Mouse (Mus musculus) hindbrain, embryonic 16.5 days (tissue): ENCODE measurements around the gene Bmp8a. TPM values are rescaled to one million over a fixed set of nuclear protein-coding genes. Genes with fewer than 3 reads are reported as not detected.

Experiments
- ATAC-seq: fragments of 200-750 bp; cut with Nextera tagmentation; 2 replicates; pipeline ENCODE4 v1.8.0; 2017; ENCODE audit warnings: moderate TSS enrichment, moderate library complexity
- H3K27ac ChIP-seq: fragments of 300-500 bp; sonication (generic); 2 replicates; pipeline ENCODE4 v1.5.1; 2014; ENCODE audit warnings: low read depth, mild to moderate bottlenecking, control low read depth, low read length, moderate library complexity
- H3K27me3 ChIP-seq: fragments of 300-500 bp; sonication (generic); replicated peaks from 2 replicates; pipeline ENCODE4 v1.6.1; 2014; ENCODE audit warnings: low read length; ENCODE audit not compliant: control insufficient read depth, insufficient read depth
- H3K36me3 ChIP-seq: fragments of 300-500 bp; sonication (generic); 2 replicates; pipeline ENCODE4 v1.6.1; 2014; ENCODE audit warnings: mild to moderate bottlenecking, low read length, moderate library complexity, mixed read lengths; ENCODE audit not compliant: control insufficient read depth, insufficient read depth
- H3K4me1 ChIP-seq: fragments of 300-500 bp; sonication (generic); 2 replicates; pipeline ENCODE4 v1.6.1; 2014; ENCODE audit warnings: low read depth, low read length; ENCODE audit not compliant: control insufficient read depth, insufficient read depth
- H3K4me2 ChIP-seq: fragments of 300-500 bp; sonication (generic); 2 replicates; pipeline ENCODE4 v1.6.1; 2014; ENCODE audit warnings: mild to moderate bottlenecking, low read length, control low read depth, moderate library complexity
- H3K4me3 ChIP-seq: fragments of 300-500 bp; sonication (generic); 2 replicates; pipeline ENCODE4 v1.5.1; 2014; ENCODE audit warnings: mild to moderate bottlenecking, low read length, control low read depth, moderate library complexity
- H3K9ac ChIP-seq: fragments of 300-500 bp; sonication (generic); 2 replicates; pipeline ENCODE4 v1.6.1; 2014; ENCODE audit warnings: low read depth, mild to moderate bottlenecking, control low read depth, low read length, moderate library complexity
- H3K9me3 ChIP-seq: fragments of 300-500 bp; sonication (generic); 2 replicates; pipeline ENCODE4 v1.6.1; 2014; ENCODE audit warnings: mild to moderate bottlenecking, low read length, moderate library complexity; ENCODE audit not compliant: control insufficient read depth
- WGBS: fragments of 180-500 bp; shearing (Covaris S2); extraction: QIAGEN DNeasy Blood & Tissue Kit; methylation state at CpG from one replicate; pipeline ENCODE4 v1.1.7; 2014; 5-methylcytosine and 5-hydroxymethylcytosine counted together
- polyA plus RNA-seq: library from polyadenylated mRNA; unstranded; fragments of >200 nt; fragmentation: Nextera tagmentation; extraction: Ambion mirVana; gene quantifications from 2 replicates; pipeline ENCODE4 v1.2.1, GENCODE M21; 2015

Bmp8a gene
- 0.22 and 0.26 TPM in 2 replicates for polyA plus RNA-seq

DNA sequence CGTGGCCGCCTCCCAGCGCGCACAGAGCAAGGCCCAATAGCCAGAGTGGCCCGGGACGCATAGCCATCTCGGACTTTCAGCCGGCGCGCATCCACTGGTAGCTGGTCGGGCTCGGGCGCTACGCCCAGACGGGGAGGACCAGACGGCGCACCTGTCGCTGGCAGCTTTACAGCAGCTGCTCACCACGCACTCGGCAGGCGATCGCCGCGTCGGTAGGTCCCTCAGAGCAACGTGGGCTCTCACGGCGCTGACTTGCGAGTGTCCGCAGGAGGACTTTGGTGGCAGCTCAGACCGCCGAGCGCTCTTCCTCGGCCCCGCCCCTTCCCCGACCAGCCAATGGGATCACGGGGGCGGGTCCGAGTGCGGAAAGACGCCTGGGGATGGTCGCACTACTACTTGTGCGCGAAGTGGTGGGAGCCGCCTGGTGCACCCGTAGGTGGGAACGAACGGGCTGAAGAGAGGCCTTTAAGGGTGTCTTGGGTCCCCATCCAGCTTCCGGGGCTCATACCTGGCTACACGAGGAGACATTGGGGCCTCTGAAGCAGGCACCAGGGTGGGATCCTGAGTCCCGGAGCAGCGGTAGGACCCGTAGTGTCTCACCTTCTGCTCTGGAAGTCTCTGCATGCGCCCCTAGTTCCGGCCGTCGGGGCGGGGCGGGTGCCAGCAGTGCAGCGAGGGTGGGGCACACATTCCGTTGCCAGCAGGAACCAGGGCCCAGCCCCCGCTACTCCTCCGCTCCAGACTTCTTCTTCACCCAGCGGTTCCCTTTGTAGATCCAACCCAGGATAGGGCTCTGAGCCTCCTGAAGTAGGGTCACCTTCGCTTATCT lies at the start of gene Bmp8a:
Gene Bmp8a (minus strand): TSS at position 611 of the 829 bp plus-strand sequence.
- H3K27me3 ChIP-seq, result peaks cover 30% of the 10 kb centered on the region
- H3K36me3 ChIP-seq, result peaks cover 3% of the 10 kb centered on the region; the same call in 1 of the 2 replicates
- 1% methylated on average over 65 of the region's 65 CpGs for WGBS
- H3K9ac ChIP-seq, result peak within 1 kb of the TSS; percentile 55
- H3K4me1 ChIP-seq, result peaks cover 13% of the 10 kb centered on the region
- H3K9me3 ChIP-seq, result no peaks in the 10 kb centered on the region
- peak; percentile 86 for ATAC-seq
- no peak within 1 kb of the TSS for H3K27ac ChIP-seq
- peak within 1 kb of the TSS; percentile 54 for H3K4me3 ChIP-seq
- H3K4me2 ChIP-seq, result peak within 1 kb of the TSS; percentile 87

DNA sequence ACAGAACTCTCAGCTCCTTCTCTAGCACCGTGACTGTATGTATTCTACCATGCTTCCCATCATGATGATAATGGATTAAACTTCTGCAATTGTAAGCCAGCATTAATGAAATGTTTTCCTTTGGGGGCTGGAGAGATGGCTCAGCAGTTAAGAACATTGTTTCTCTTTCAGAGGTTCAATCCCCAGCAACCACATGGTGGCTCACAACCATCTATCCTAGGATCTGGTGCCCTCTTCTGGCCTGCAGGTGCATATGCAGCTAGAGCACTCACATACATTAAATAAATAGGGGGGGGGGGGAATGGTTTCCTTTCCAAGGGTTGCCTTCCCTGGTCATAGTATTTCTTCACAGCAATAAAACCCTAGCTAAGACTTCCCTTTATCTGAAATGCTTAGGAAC lies 49.1 kb upstream of the Bmp8a start:
- H3K4me1 ChIP-seq, result no peaks in the 10 kb centered on the region
- no peak overlapping the region for H3K4me2 ChIP-seq
- H3K9ac ChIP-seq, result no peak overlapping the region
- no peak for ATAC-seq
- peaks cover 50% of the 10 kb centered on the region for H3K36me3 ChIP-seq
- H3K27ac ChIP-seq, result no peak overlapping the region
- H3K27me3 ChIP-seq, result no peaks in the 10 kb centered on the region
- no peak overlapping the region for H3K4me3 ChIP-seq
- H3K9me3 ChIP-seq, result no peaks in the 10 kb centered on the region
- 88% methylated on average over 1 of the region's 1 CpGs for WGBS

DNA sequence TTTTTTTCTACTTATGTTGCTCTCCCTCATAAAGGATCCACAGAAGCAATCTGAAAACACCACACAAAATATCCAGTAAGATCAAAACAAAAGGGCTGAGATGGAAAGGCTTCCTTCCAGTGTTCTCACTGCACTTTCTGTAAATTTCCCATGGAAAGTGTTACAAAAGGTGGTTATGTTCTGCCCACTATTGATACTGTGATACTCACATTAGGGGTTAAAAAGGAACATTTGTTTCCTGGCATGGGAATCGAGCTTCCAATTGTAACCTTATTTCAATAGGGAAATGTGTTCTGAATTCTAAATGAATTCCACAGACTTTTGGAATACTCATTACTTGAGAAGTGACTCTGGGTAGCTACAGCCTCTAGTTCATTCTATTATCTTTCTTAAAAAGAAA lies 42.0 kb upstream of the Bmp8a start:
- Histone ChIP-seq H3K9me3 (no peaks in the 10 kb centered on the region), H3K4me2 (no peak overlapping the region), H3K36me3 (peaks cover 40% of the 10 kb centered on the region), H3K27me3 (no peaks in the 10 kb centered on the region), H3K27ac (peak overlapping the region; percentile 59; the same call in 1 of the 2 replicates), H3K9ac (no peak overlapping the region), H3K4me1 (no peaks in the 10 kb centered on the region), H3K4me3 (no peak overlapping the region)
- 18% methylated on average over 1 of the region's 1 CpGs for WGBS
- peak; percentile 63 for ATAC-seq

DNA sequence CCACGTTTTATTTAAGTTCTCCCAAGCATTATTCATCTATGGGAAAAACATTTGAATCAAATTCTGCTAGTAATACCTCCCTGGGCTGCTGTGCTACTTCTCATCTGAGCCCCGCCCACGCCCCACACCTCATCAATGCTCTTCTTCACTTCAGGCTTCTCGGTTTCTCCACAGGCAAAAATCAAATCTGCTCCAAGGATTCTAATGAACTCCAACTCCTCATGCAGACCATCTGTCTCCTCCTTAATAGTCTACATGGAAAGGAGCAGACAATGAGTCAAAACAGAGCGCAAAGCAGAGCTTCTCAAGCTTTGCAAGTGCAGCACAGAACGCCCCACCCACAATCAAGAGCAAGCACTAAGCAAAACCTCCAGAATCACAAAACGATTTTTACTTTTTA lies 40.1 kb upstream of the Bmp8a start:
- ATAC-seq, result no peak
- H3K4me2 ChIP-seq, result no peak overlapping the region
- H3K9me3 ChIP-seq, result no peaks in the 10 kb centered on the region
- peaks cover 40% of the 10 kb centered on the region for H3K36me3 ChIP-seq
- WGBS, result 91% methylated on average over 7 of the region's 7 CpGs
- no peak overlapping the region for H3K27ac ChIP-seq
- H3K9ac ChIP-seq, result no peak overlapping the region
- H3K4me1 ChIP-seq, result no peaks in the 10 kb centered on the region
- no peaks in the 10 kb centered on the region for H3K27me3 ChIP-seq
- H3K4me3 ChIP-seq, result no peak overlapping the region

DNA sequence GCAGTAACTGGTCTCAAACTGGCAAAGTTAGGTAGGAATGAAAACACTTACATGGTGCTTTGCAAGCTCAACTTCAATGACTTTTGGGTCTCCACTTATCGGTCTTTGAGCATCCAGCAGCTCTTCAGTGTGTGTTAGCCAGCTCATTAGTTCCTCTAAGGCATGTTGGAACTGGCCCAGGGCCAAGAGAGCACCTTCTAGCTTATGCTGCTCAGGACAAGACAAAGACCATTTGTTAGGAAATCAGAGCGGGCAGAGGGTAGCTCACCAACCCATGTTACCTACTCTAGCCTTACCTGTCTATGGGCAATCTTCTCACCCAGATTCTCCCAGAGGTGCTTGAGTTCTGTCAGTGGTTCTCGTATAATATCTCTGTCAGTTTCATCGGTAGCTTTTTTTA lies 39.0 kb upstream of the Bmp8a start:
- H3K36me3 ChIP-seq, result peaks cover 42% of the 10 kb centered on the region
- WGBS, result 82% methylated on average over 4 of the region's 4 CpGs
- H3K4me3 ChIP-seq, result no peak overlapping the region
- no peaks in the 10 kb centered on the region for H3K27me3 ChIP-seq
- H3K4me2 ChIP-seq, result no peak overlapping the region
- H3K9ac ChIP-seq, result no peak overlapping the region
- no peaks in the 10 kb centered on the region for H3K9me3 ChIP-seq
- no peak for ATAC-seq
- H3K4me1 ChIP-seq, result no peaks in the 10 kb centered on the region
- H3K27ac ChIP-seq, result no peak overlapping the region

DNA sequence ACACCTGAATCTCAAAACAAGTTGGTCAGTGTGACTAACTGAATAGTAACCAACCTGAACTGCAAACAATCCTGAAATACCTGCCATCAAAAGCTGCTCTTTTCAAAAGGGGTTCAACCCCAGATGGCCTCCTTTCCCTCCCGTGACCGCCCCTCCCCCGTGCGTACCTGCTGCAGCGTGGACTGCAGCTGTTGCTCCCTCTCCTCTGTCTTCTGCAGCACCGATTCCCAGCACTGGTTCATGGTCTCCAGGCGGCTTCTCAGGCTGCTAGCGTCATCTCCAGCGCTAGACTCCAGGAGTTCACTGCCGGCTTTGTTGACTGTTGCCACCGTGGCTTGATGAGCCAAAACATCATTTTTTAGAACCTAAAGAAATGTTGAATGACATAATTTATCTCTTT lies 38.5 kb upstream of the Bmp8a start:
- no peaks in the 10 kb centered on the region for H3K4me1 ChIP-seq
- no peak overlapping the region for H3K4me3 ChIP-seq
- H3K4me2 ChIP-seq, result no peak overlapping the region
- peaks cover 45% of the 10 kb centered on the region for H3K36me3 ChIP-seq
- H3K27ac ChIP-seq, result no peak overlapping the region
- 96% methylated on average over 11 of the region's 11 CpGs for WGBS
- H3K9ac ChIP-seq, result no peak overlapping the region
- H3K27me3 ChIP-seq, result no peaks in the 10 kb centered on the region
- no peaks in the 10 kb centered on the region for H3K9me3 ChIP-seq
- no peak for ATAC-seq

DNA sequence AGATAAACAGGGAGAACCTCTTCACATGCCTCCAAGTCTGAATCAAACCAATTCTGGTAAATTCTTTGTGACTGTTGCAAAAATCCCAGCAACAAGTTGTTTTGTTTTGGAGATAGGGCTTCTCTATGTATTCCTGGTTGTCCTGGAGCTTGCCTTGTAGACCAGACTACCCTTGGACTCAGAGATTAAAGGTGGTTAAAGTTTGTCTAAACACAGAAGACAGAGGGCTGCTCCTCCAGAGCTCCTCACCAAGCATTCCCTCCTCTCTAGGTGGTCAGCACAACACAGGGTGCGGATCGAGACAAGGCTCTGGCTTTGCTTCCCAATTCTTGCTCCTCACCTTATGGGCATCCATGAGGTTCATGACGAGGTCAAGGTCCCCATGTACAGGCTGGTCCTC lies 33.0 kb upstream of the Bmp8a start:
- no peaks in the 10 kb centered on the region for H3K4me1 ChIP-seq
- H3K36me3 ChIP-seq, result peaks cover 66% of the 10 kb centered on the region
- no peak overlapping the region for H3K4me2 ChIP-seq
- no peak overlapping the region for H3K27ac ChIP-seq
- H3K27me3 ChIP-seq, result no peaks in the 10 kb centered on the region
- 93% methylated on average over 3 of the region's 3 CpGs for WGBS
- ATAC-seq, result no peak
- H3K9ac ChIP-seq, result no peak overlapping the region
- H3K4me3 ChIP-seq, result no peak overlapping the region
- H3K9me3 ChIP-seq, result no peaks in the 10 kb centered on the region

DNA sequence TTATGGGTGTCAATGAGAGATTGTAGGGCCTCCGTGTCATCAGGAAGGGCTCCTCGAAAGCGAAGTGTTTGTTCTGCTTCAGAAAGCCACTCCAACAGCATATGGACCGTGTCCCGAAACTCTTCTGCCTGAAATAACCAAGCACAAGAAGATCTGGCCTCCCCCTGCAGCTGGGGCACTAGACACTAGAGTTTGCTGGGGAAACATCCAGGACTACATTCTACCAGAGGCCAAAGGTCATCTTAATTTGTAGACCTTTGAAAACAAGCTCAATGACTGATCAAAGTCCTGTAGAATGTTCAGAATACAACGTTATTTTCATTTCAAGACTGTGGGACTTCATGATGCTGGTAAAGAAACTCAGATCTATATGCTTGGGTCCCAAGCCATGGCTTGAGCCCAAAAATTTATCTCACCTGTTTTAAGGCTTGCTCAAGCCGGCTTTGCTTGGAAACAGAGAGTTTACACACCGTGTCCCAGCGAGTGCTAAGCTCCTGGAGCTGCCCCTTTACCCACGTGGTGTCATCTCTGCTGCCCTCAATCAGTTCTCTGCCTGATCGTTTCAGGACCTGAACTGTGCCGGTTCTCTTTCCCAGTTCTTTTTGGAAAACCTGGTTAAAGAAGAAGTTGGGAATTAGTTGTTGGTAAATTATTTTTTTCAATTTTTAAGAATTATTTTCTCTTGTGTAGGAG lies 31.4 kb upstream of the Bmp8a start:
- ATAC-seq, result no peak
- Histone ChIP-seq H3K27me3 (no peaks in the 10 kb centered on the region), H3K9me3 (no peaks in the 10 kb centered on the region), H3K4me3 (no peak overlapping the region), H3K4me1 (no peaks in the 10 kb centered on the region), H3K27ac (no peak overlapping the region), H3K36me3 (peaks cover 76% of the 10 kb centered on the region), H3K4me2 (no peak overlapping the region), H3K9ac (no peak overlapping the region)
- 95% methylated on average over 12 of the region's 12 CpGs for WGBS

DNA sequence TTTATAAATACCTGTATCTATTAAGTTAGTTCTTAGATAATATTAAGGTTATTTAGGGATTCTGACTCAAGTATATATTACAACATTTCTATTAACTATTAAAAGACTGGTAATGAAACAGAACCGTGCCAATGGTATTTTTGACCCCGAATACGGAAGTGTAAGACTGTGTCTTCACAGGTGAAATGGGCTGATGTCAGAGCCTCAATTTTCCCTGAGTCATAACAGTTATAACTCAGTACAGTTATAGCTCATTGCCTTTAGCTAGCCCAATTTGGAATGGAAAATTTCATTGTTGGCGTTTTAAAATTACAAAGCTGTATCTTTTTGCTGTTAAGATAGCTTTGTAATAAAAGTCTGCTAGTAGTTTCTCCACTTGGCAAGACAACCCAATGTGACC lies 20.5 kb upstream of the Bmp8a start:
- WGBS, result 98% methylated on average over 4 of the region's 4 CpGs
- ATAC-seq, result no peak

More for the DNA sequence above, 20.5 kb upstream of the Bmp8a start:
- Histone ChIP-seq H3K4me2 (no peak overlapping the region), H3K9ac (no peak overlapping the region), H3K4me3 (no peak overlapping the region), H3K27me3 (no peaks in the 10 kb centered on the region), H3K4me1 (no peaks in the 10 kb centered on the region), H3K9me3 (no peaks in the 10 kb centered on the region), H3K36me3 (peaks cover 71% of the 10 kb centered on the region), H3K27ac (no peak overlapping the region)
